Mouse (Mus musculus): Measurements from ENCODE around the gene Prpf40a.

GRCm38 (mm10) chr2:53095489-53095888 lies 95.6 kb downstream of the Prpf40a start:
- TF ChIP-seq POLR2A (IDR thresholded peaks at IDR 0.05; ENCODE audit: borderline replicate concordance, insufficient read depth, low read length) (no peak), CTCF (IDR thresholded peaks at IDR 0.05; ENCODE audit: borderline replicate concordance, insufficient read depth, low read depth, low read length) (no peak)

Data from cerebellum, adult 2 months (tissue).